Mouse (Mus musculus): Measurements from ENCODE around the gene Lpin2. TPM values are rescaled to one million over a fixed set of nuclear protein-coding genes. Genes with fewer than 3 reads are reported as not detected.
A peak's percentile ranks its signal among the peaks of the same experiment; 100 is the strongest.

The Lpin2 gene
- total RNA-seq, 2 experiments from 2014 or later = 8.2 to 9.5 TPM

GRCm38 (mm10) chr17:71250819-71251600 lies 68.7 kb downstream of the Lpin2 start:
- intact Hi-C loops (cut with DNase I) = loop anchor here (5.0 kb wide), 1 partner anchor 56 kb away; no protein-coding TSS in a partner anchor
- peak; percentile 26 for DNase-seq (ENCODE audit: low spot score)

GRCm38 (mm10) chr17:71251601-71252001 lies 69.2 kb downstream of the Lpin2 start:
- intact Hi-C loops (cut with DNase I) = loop anchor here (5.0 kb wide), 1 partner anchor 56 kb away; no protein-coding TSS in a partner anchor
- no peak for DNase-seq (ENCODE audit: low spot score)

GRCm38 (mm10) chr17:71252101-71252500 lies 69.7 kb downstream of the Lpin2 start:
- DNase-seq (ENCODE audit: low spot score) = no peak
- intact Hi-C loops (cut with DNase I) = loop anchor here (5.0 kb wide), 1 partner anchor 55 kb away; no protein-coding TSS in a partner anchor

GRCm38 (mm10) chr17:71253391-71253790 lies 71.0 kb downstream of the Lpin2 start:
- intact Hi-C loops (cut with DNase I) = loop anchor here (5.0 kb wide), 1 partner anchor 54 kb away; no protein-coding TSS in a partner anchor
- no peak for DNase-seq (ENCODE audit: low spot score)

GRCm38 (mm10) chr17:71254106-71254505 lies 71.7 kb downstream of the Lpin2 start:
- intact Hi-C loops (cut with DNase I) = loop anchor here (5.0 kb wide), 1 partner anchor 53 kb away; no protein-coding TSS in a partner anchor
- DNase-seq (ENCODE audit: low spot score) = no peak

GRCm38 (mm10) chr17:71254736-71255135 lies 72.4 kb downstream of the Lpin2 start:
- intact Hi-C loops (cut with DNase I) = loop anchor here (5.0 kb wide), 1 partner anchor 53 kb away; no protein-coding TSS in a partner anchor

GRCm38 (mm10) chr17:71256068-71256615 lies 73.8 kb downstream of the Lpin2 start:
- intact Hi-C loops (cut with DNase I) = no loop called here
- no peak for DNase-seq (ENCODE audit: low spot score)

More at GRCm38 (mm10) chr17:71254736-71255135, 72.4 kb downstream of the Lpin2 start:
- no peak for DNase-seq (ENCODE audit: low spot score)

GRCm38 (mm10) chr17:71256806-71257536 lies 74.6 kb downstream of the Lpin2 start:
- intact Hi-C loops (cut with DNase I) = no loop called here
- DNase-seq (ENCODE audit: low spot score) = no peak

GRCm38 (mm10) chr17:71259727-71260126 lies 77.4 kb downstream of the Lpin2 start:
- intact Hi-C loops (cut with DNase I) = no loop called here
- no peak for DNase-seq (ENCODE audit: low spot score)

- no peak for DNase-seq (ENCODE audit: low spot score)
- intact Hi-C loops (cut with DNase I) = no loop called here
These were observed 78.3 kb downstream of the Lpin2 start for GRCm38 (mm10) chr17:71260658-71261057.

GRCm38 (mm10) chr17:71263136-71263535 lies 80.8 kb downstream of the Lpin2 start:
- DNase-seq (ENCODE audit: low spot score) = no peak
- intact Hi-C loops (cut with DNase I) = no loop called here

GRCm38 (mm10) chr17:71264739-71265138 lies 82.4 kb downstream of the Lpin2 start:
- DNase-seq (ENCODE audit: low spot score) = no peak
- intact Hi-C loops (cut with DNase I) = loop anchor here (5.0 kb wide), 1 partner anchor 523 kb away; no protein-coding TSS in a partner anchor

GRCm38 (mm10) chr17:71265336-71266051 lies 83.1 kb downstream of the Lpin2 start:
- no peak for DNase-seq (ENCODE audit: low spot score)
- intact Hi-C loops (cut with DNase I) = loop anchor here (5.0 kb wide), 1 partner anchor 522 kb away; no protein-coding TSS in a partner anchor

- intact Hi-C loops (cut with DNase I) = loop anchor here (5.0 kb wide), 1 partner anchor 520 kb away; no protein-coding TSS in a partner anchor
- DNase-seq (ENCODE audit: low spot score) = no peak
These were observed 85.0 kb downstream of the Lpin2 start for GRCm38 (mm10) chr17:71267374-71267773.

- DNase-seq (ENCODE audit: low spot score) = no peak
These were observed 85.8 kb downstream of the Lpin2 start for GRCm38 (mm10) chr17:71268152-71268551.

GRCm38 (mm10) chr17:71268599-71268998 lies 86.2 kb downstream of the Lpin2 start:
- intact Hi-C loops (cut with DNase I) = loop anchor here (5.0 kb wide), 1 partner anchor 519 kb away; no protein-coding TSS in a partner anchor
- no peak for DNase-seq (ENCODE audit: low spot score)

More at GRCm38 (mm10) chr17:71268152-71268551, 85.8 kb downstream of the Lpin2 start:
- intact Hi-C loops (cut with DNase I) = loop anchor here (5.0 kb wide), 1 partner anchor 519 kb away; no protein-coding TSS in a partner anchor

GRCm38 (mm10) chr17:71273901-71274300 lies 91.5 kb downstream of the Lpin2 start:
- DNase-seq (ENCODE audit: low spot score) = no peak
- intact Hi-C loops (cut with DNase I) = loop anchor here (5.0 kb wide), 1 partner anchor 33 kb away; no protein-coding TSS in a partner anchor

- DNase-seq (ENCODE audit: low spot score) = no peak
- intact Hi-C loops (cut with DNase I) = no loop called here
These were observed 94.4 kb downstream of the Lpin2 start for GRCm38 (mm10) chr17:71276771-71277170.

Data from heart, postnatal 25 days (tissue).